Mouse (Mus musculus) heart, embryonic 11.5 days (tissue): ENCODE measurements around the gene Polk. TPM values are rescaled to one million over a fixed set of nuclear protein-coding genes. Genes with fewer than 3 reads are reported as not detected.

ENCODE experiments used
- ATAC-seq: fragments of 200-750 bp; cut with Nextera tagmentation; replicated peaks from 2 replicates; pipeline ENCODE4 v1.8.0; 2017; ENCODE audit warnings: moderate library complexity; ENCODE audit not compliant: insufficient number of reproducible peaks, low FRiP score, low TSS enrichment
- H3K27ac ChIP-seq: fragments of 300-500 bp; sonication (generic); 2 replicates; pipeline ENCODE4 v1.5.1; 2014; ENCODE audit warnings: mild to moderate bottlenecking, low read depth, low read length
- H3K27me3 ChIP-seq: fragments of 300-500 bp; sonication (generic); 2 replicates; pipeline ENCODE4 v1.6.1; 2014; ENCODE audit warnings: mild to moderate bottlenecking, low read length, mixed read lengths; ENCODE audit not compliant: control insufficient read depth, insufficient read depth
- H3K36me3 ChIP-seq: fragments of 300-500 bp; sonication (generic); 2 replicates; pipeline ENCODE4 v1.6.1; 2014; ENCODE audit warnings: mild to moderate bottlenecking, low read length, moderate library complexity, mixed read lengths; ENCODE audit not compliant: control insufficient read depth, insufficient read depth
- H3K4me1 ChIP-seq: fragments of 300-500 bp; sonication (generic); 2 replicates; pipeline ENCODE4 v1.6.1; 2014; ENCODE audit warnings: low read length; ENCODE audit not compliant: control insufficient read depth, insufficient read depth
- H3K4me2 ChIP-seq: fragments of 300-500 bp; sonication (generic); 2 replicates; pipeline ENCODE4 v1.6.1; 2014; ENCODE audit warnings: mild to moderate bottlenecking, moderate library complexity
- H3K4me3 ChIP-seq: fragments of 300-500 bp; sonication (generic); 2 replicates; pipeline ENCODE4 v1.5.1; 2014; ENCODE audit warnings: low read depth, low read length
- H3K9ac ChIP-seq: fragments of 300-500 bp; sonication (generic); 2 replicates; pipeline ENCODE4 v1.6.1; 2014; ENCODE audit warnings: mild to moderate bottlenecking, low read depth, low read length, moderate library complexity
- H3K9me3 ChIP-seq: fragments of 300-500 bp; sonication (generic); replicated peaks from 2 replicates; pipeline ENCODE4 v1.6.1; 2016; ENCODE audit warnings: low read length; ENCODE audit not compliant: control insufficient read depth
- WGBS: fragments of 180-500 bp; shearing (Covaris S2); extraction: QIAGEN DNeasy Blood & Tissue Kit; methylation state at CpG from one replicate; pipeline ENCODE4 v1.1.7; 2014; ENCODE audit not compliant: insufficient replicate concordance; 5-methylcytosine and 5-hydroxymethylcytosine counted together
- polyA plus RNA-seq: library from polyadenylated mRNA; unstranded; fragments of >200 nt; fragmentation: Nextera tagmentation; extraction: Ambion mirVana; gene quantifications from 2 replicates; pipeline ENCODE4 v1.2.1, GENCODE M21; 2014

The Polk gene
- polyA plus RNA-seq, 1 experiment from 2014 or later: 5.8 TPM

DNA sequence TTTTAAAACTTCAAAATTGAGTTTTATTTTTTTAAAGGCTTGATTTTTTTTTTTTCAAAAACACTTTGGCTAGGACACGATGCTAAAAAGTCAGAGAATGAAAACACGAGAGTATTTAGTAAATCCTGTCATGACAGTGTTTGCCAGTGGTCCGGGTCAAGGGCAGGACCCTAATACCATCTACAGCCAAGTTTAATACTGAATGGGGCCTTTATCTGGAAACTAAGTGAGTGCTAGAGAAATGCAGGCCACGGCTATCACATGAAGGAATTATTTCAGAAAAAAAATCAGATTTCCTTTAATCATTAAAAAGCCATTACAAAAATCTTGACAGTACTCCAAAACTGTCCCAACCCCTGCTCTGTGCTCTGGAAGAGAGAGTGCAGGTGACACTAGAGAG is 36.7 kb downstream of the Polk start:
- Histone ChIP-seq H3K27ac (no peak overlapping the region), H3K27me3 (no peaks in the 10 kb centered on the region), H3K4me1 (peaks cover 3% of the 10 kb centered on the region; the same call in 1 of the 2 replicates), H3K9ac (no peak overlapping the region), H3K4me3 (no peak overlapping the region), H3K36me3 (peaks cover 1% of the 10 kb centered on the region; the same call in 1 of the 2 replicates), H3K4me2 (no peak overlapping the region), H3K9me3 (no peaks in the 10 kb centered on the region)
- WGBS: 78% methylated on average over 4 of the region's 4 CpGs
- no peak for ATAC-seq

DNA sequence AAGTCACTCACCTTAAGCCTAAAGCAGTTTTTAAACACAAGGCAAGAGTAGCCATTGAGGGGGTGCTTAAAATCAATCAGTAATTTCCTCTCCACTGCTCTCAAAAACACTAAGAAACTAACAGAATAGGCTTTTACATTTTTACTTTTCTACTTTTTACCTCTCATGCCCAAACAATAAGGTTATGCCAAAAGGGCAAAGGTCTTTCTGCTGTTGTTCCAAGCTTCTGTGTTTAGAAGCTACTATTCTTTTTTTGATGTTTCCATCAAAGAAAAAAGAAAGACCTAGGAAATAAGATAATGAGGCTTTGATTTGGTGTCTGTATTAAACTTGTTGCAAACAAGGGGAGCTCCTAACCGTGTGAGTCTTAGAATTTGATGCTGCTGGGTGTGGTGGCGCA is 42.5 kb downstream of the Polk start:
- Histone ChIP-seq H3K9ac (no peak overlapping the region), H3K9me3 (no peaks in the 10 kb centered on the region), H3K36me3 (peaks cover 3% of the 10 kb centered on the region; the same call in 1 of the 2 replicates), H3K4me3 (no peak overlapping the region), H3K4me2 (no peak overlapping the region), H3K4me1 (no peaks in the 10 kb centered on the region), H3K27me3 (no peaks in the 10 kb centered on the region), H3K27ac (no peak overlapping the region)
- ATAC-seq: no peak
- WGBS: 80% methylated on average over 2 of the region's 2 CpGs

DNA sequence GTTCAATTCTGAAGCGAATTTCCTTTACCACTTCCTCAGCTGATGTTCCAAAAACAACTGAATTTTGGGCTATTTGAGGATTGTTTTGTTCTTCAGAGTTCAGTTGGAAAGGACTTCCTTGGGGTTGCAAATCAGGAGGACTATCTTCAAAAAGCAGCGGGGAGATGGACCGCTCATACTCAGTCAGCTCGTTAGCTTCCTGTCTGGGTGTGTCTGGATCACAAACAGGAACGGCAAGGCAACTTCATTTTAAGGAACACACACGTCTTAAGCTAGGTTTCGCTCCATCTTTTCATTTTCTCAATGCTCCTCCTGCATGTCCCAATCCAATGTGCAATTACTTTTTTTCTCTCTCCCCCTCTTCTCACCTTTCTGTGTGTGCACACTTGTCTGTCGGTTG is 45.7 kb downstream of the Polk start:
- Histone ChIP-seq H3K4me1 (no peaks in the 10 kb centered on the region), H3K4me3 (no peak overlapping the region), H3K27me3 (no peaks in the 10 kb centered on the region), H3K9ac (no peak overlapping the region), H3K4me2 (no peak overlapping the region), H3K36me3 (peaks cover 3% of the 10 kb centered on the region; the same call in 1 of the 2 replicates), H3K27ac (no peak overlapping the region), H3K9me3 (no peaks in the 10 kb centered on the region)
- no peak for ATAC-seq
- WGBS: 75% methylated on average over 8 of the region's 8 CpGs

GRCm38 (mm10) chr13:96490433-96490832 is 51.9 kb downstream of the Polk start, which contains the start of gene Gm17622:
Gene Gm17622 (plus strand): TSS chr13:96490733.
- Histone ChIP-seq H3K4me1 (no peaks in the 10 kb centered on the region), H3K27ac (no peak within 1 kb of the TSS), H3K4me3 (no peak within 1 kb of the TSS), H3K36me3 (peaks cover 8% of the 10 kb centered on the region), H3K27me3 (no peaks in the 10 kb centered on the region), H3K4me2 (no peak within 1 kb of the TSS), H3K9me3 (0 out of 2 replicates have a peak, but pooled peaks cover 2% of the 10 kb centered on the region), H3K9ac (no peak within 1 kb of the TSS)
- no peak for ATAC-seq
- WGBS: 88% methylated on average over 3 of the region's 3 CpGs

- 85% methylated on average over 6 of the region's 6 CpGs for WGBS
- no peak overlapping the region for H3K4me2 ChIP-seq
- ATAC-seq: no peak
Measured at GRCm38 (mm10) chr13:96487968-96488367, 54.4 kb downstream of the Polk start.

GRCm38 (mm10) chr13:96487230-96487629 is 55.1 kb downstream of the Polk start:
- Histone ChIP-seq H3K4me2 (no peak overlapping the region), H3K4me1 (no peaks in the 10 kb centered on the region), H3K9me3 (0 out of 2 replicates have a peak, but pooled peaks cover 4% of the 10 kb centered on the region), H3K9ac (no peak overlapping the region), H3K36me3 (peaks cover 16% of the 10 kb centered on the region), H3K4me3 (no peak overlapping the region), H3K27ac (no peak overlapping the region), H3K27me3 (no peaks in the 10 kb centered on the region)
- 84% methylated on average over 6 of the region's 6 CpGs for WGBS
- no peak for ATAC-seq

More at GRCm38 (mm10) chr13:96487968-96488367, 54.4 kb downstream of the Polk start:
- H3K36me3 ChIP-seq: peaks cover 16% of the 10 kb centered on the region
- no peaks in the 10 kb centered on the region for H3K27me3 ChIP-seq
- H3K27ac ChIP-seq: no peak overlapping the region
- no peak overlapping the region for H3K9ac ChIP-seq
- H3K9me3 ChIP-seq: 0 out of 2 replicates have a peak, but pooled peaks cover 4% of the 10 kb centered on the region
- no peak overlapping the region for H3K4me3 ChIP-seq
- no peaks in the 10 kb centered on the region for H3K4me1 ChIP-seq

DNA sequence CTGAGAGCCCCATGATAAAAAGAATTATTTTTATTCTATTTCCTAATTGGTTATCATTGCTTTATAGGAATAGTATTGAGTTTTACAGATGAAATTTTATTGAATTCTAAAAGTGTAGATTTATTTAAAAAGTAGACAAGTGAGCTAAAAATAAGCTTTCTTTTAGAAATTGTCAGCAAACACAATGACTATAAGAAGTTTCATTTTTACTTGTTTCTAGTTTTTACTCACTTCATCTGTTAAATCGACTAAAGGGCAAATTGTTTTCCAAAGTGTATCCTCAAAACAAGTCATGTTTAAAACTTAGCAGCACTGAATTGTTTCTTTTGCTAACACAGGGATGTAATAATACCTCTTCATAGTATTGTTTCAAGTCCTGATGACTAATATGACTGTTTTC is 63.4 kb downstream of the Polk start:
- peaks cover 4% of the 10 kb centered on the region for H3K36me3 ChIP-seq

GRCm38 (mm10) chr13:96477226-96477625 is 65.2 kb downstream of the Polk start:
- ATAC-seq: no peak
- Histone ChIP-seq H3K4me3 (no peak overlapping the region), H3K9ac (no peak overlapping the region), H3K36me3 (no peaks in the 10 kb centered on the region), H3K27me3 (no peaks in the 10 kb centered on the region), H3K9me3 (no peaks in the 10 kb centered on the region), H3K4me1 (no peaks in the 10 kb centered on the region), H3K27ac (no peak overlapping the region), H3K4me2 (no peak overlapping the region)
- 82% methylated on average over 4 of the region's 4 CpGs for WGBS

More for the DNA sequence above, 63.4 kb downstream of the Polk start:
- no peaks in the 10 kb centered on the region for H3K9me3 ChIP-seq
- 91% methylated on average over 1 of the region's 1 CpGs for WGBS
- ATAC-seq: no peak
- no peak overlapping the region for H3K4me2 ChIP-seq
- no peaks in the 10 kb centered on the region for H3K27me3 ChIP-seq
- no peaks in the 10 kb centered on the region for H3K4me1 ChIP-seq
- H3K9ac ChIP-seq: no peak overlapping the region
- no peak overlapping the region for H3K4me3 ChIP-seq
- H3K27ac ChIP-seq: no peak overlapping the region

GRCm38 (mm10) chr13:96470957-96471356 is 71.4 kb downstream of the Polk start, which contains the start of gene Ankdd1b:
Gene Ankdd1b (minus strand): TSS chr13:96471198.
- no peak for ATAC-seq
- Histone ChIP-seq H3K27ac (no peak within 1 kb of the TSS), H3K27me3 (no peaks in the 10 kb centered on the region; the same call in 1 of the 2 replicates), H3K4me3 (no peak within 1 kb of the TSS), H3K9ac (no peak within 1 kb of the TSS), H3K4me2 (no peak within 1 kb of the TSS), H3K36me3 (no peaks in the 10 kb centered on the region), H3K4me1 (no peaks in the 10 kb centered on the region), H3K9me3 (no peaks in the 10 kb centered on the region)
- WGBS: 87% methylated on average over 14 of the region's 14 CpGs
